Mouse (Mus musculus): ENCODE results near the gene Amotl1.

- no peak for TF ChIP-seq GATA1 (IDR thresholded peaks at IDR 0.05; ENCODE audit: borderline replicate concordance, low read length)
- TF ChIP-seq FLI1 (IDR thresholded peaks at IDR 0.05; ENCODE audit: low read length) = no peak
These were observed 22.0 kb downstream of the Amotl1 start for GRCm38 (mm10) chr9:14622848-14623247.
